Mouse (Mus musculus): ENCODE data around the gene Farp1. TPM values are rescaled to one million over a fixed set of nuclear protein-coding genes. Genes with fewer than 3 reads are reported as not detected.

The Farp1 gene
- polyA plus RNA-seq, 1 experiment from 2014 or later: 17.3 TPM

- 0 out of 2 replicates have a peak, but pooled peaks have one; percentile 51 for ATAC-seq (ENCODE audit: insufficient read depth, low FRiP score, low read depth)
- peaks cover 5% of the 10 kb centered on the region for H3K4me1 ChIP-seq
- H3K27ac ChIP-seq: no peak overlapping the region
- no peaks in the 10 kb centered on the region for H3K36me3 ChIP-seq
- H3K9ac ChIP-seq: no peak overlapping the region
- no peak overlapping the region for H3K4me3 ChIP-seq (replicated peaks)
- H3K9me3 ChIP-seq: no peaks in the 10 kb centered on the region
- 55% methylated on average over 9 of the region's 9 CpGs for whole genome bisulfite sequencing
- H3K4me2 ChIP-seq: no peak overlapping the region
- no peaks in the 10 kb centered on the region for H3K27me3 ChIP-seq (replicated peaks)
These were observed 135.3 kb downstream of the Farp1 start for GRCm38 (mm10) chr14:121170321-121170720.

GRCm38 (mm10) chr14:121172065-121173036 lies 137.4 kb downstream of the Farp1 start:
- ATAC-seq (ENCODE audit: insufficient read depth, low FRiP score, low read depth): no peak
- Histone ChIP-seq H3K27ac (no peak overlapping the region), H3K4me1 (peaks cover 5% of the 10 kb centered on the region)

GRCm38 (mm10) chr14:121175385-121175784 lies 140.4 kb downstream of the Farp1 start:
- no peak overlapping the region for H3K4me2 ChIP-seq
- WGBS: 60% methylated on average over 9 of the region's 9 CpGs
- no peaks in the 10 kb centered on the region for H3K9me3 ChIP-seq
- H3K9ac ChIP-seq: no peak overlapping the region
- peaks cover 5% of the 10 kb centered on the region for H3K4me1 ChIP-seq
- H3K36me3 ChIP-seq: no peaks in the 10 kb centered on the region
- H3K27me3 ChIP-seq (replicated peaks): no peaks in the 10 kb centered on the region
- no peak overlapping the region for H3K27ac ChIP-seq
- H3K4me3 ChIP-seq (replicated peaks): no peak overlapping the region
- ATAC-seq (ENCODE audit: insufficient read depth, low FRiP score, low read depth): no peak

More at GRCm38 (mm10) chr14:121172065-121173036, 137.4 kb downstream of the Farp1 start:
- H3K27me3 ChIP-seq (replicated peaks): no peaks in the 10 kb centered on the region
- no peak overlapping the region for H3K4me3 ChIP-seq (replicated peaks)
- H3K9me3 ChIP-seq: no peaks in the 10 kb centered on the region
- 49% methylated on average over 19 of the region's 19 CpGs for WGBS
- H3K4me2 ChIP-seq: no peak overlapping the region; the same call in 1 of the 2 replicates
- H3K36me3 ChIP-seq: no peaks in the 10 kb centered on the region
- H3K9ac ChIP-seq: no peak overlapping the region

- Histone ChIP-seq H3K4me1 (peaks cover 5% of the 10 kb centered on the region), H3K9me3 (no peaks in the 10 kb centered on the region), H3K36me3 (no peaks in the 10 kb centered on the region), H3K27ac (no peak overlapping the region), H3K4me3 (replicated peaks) (no peak overlapping the region), H3K4me2 (no peak overlapping the region), H3K27me3 (replicated peaks) (no peaks in the 10 kb centered on the region), H3K9ac (no peak overlapping the region)
- ATAC-seq (ENCODE audit: insufficient read depth, low FRiP score, low read depth): no peak
- WGBS: 57% methylated on average over 4 of the region's 4 CpGs
These were observed 140.9 kb downstream of the Farp1 start for GRCm38 (mm10) chr14:121175861-121176260.

GRCm38 (mm10) chr14:121177907-121178306 lies 142.9 kb downstream of the Farp1 start:
- Histone ChIP-seq H3K36me3 (no peaks in the 10 kb centered on the region), H3K27ac (no peak overlapping the region), H3K4me2 (no peak overlapping the region), H3K4me3 (replicated peaks) (no peak overlapping the region), H3K9me3 (no peaks in the 10 kb centered on the region), H3K4me1 (0 out of 2 replicates have a peak, but pooled peaks cover 3% of the 10 kb centered on the region), H3K27me3 (replicated peaks) (no peaks in the 10 kb centered on the region), H3K9ac (no peak overlapping the region)
- 60% methylated on average over 6 of the region's 6 CpGs for WGBS
- no peak for ATAC-seq (ENCODE audit: insufficient read depth, low FRiP score, low read depth)

GRCm38 (mm10) chr14:121180611-121181010 lies 145.6 kb downstream of the Farp1 start:
- H3K27ac ChIP-seq: no peak overlapping the region
- 0 out of 2 replicates have a peak, but pooled peaks cover 3% of the 10 kb centered on the region for H3K4me1 ChIP-seq
- no peak overlapping the region for H3K4me2 ChIP-seq
- WGBS: 44% methylated on average over 9 of the region's 9 CpGs
- no peaks in the 10 kb centered on the region for H3K36me3 ChIP-seq
- no peak overlapping the region for H3K4me3 ChIP-seq (replicated peaks)
- H3K9ac ChIP-seq: no peak overlapping the region
- no peak for ATAC-seq (ENCODE audit: insufficient read depth, low FRiP score, low read depth)
- H3K27me3 ChIP-seq (replicated peaks): no peaks in the 10 kb centered on the region
- H3K9me3 ChIP-seq: no peaks in the 10 kb centered on the region

GRCm38 (mm10) chr14:121181798-121182197 lies 146.8 kb downstream of the Farp1 start:
- WGBS: 34% methylated on average over 4 of the region's 4 CpGs
- H3K4me2 ChIP-seq: no peak overlapping the region
- no peak for ATAC-seq (ENCODE audit: insufficient read depth, low FRiP score, low read depth)

GRCm38 (mm10) chr14:121182967-121183366 lies 148.0 kb downstream of the Farp1 start:
- no peak overlapping the region for H3K4me3 ChIP-seq (replicated peaks)
- H3K27me3 ChIP-seq (replicated peaks): no peaks in the 10 kb centered on the region
- H3K4me1 ChIP-seq: 0 out of 2 replicates have a peak, but pooled peaks cover 3% of the 10 kb centered on the region
- H3K9ac ChIP-seq: no peak overlapping the region
- H3K9me3 ChIP-seq: no peaks in the 10 kb centered on the region
- H3K4me2 ChIP-seq: no peak overlapping the region
- H3K36me3 ChIP-seq: 0 out of 2 replicates have a peak, but pooled peaks cover 4% of the 10 kb centered on the region
- no peak overlapping the region for H3K27ac ChIP-seq
- no peak for ATAC-seq (ENCODE audit: insufficient read depth, low FRiP score, low read depth)
- WGBS: 80% methylated on average over 8 of the region's 8 CpGs

More at GRCm38 (mm10) chr14:121181798-121182197, 146.8 kb downstream of the Farp1 start:
- no peak overlapping the region for H3K9ac ChIP-seq
- H3K4me3 ChIP-seq (replicated peaks): no peak overlapping the region
- H3K4me1 ChIP-seq: 0 out of 2 replicates have a peak, but pooled peaks cover 3% of the 10 kb centered on the region
- H3K27ac ChIP-seq: no peak overlapping the region
- H3K9me3 ChIP-seq: no peaks in the 10 kb centered on the region
- H3K27me3 ChIP-seq (replicated peaks): no peaks in the 10 kb centered on the region
- no peaks in the 10 kb centered on the region for H3K36me3 ChIP-seq

- 81% methylated on average over 8 of the region's 8 CpGs for WGBS
- Histone ChIP-seq H3K4me1 (0 out of 2 replicates have a peak, but pooled peaks cover 3% of the 10 kb centered on the region), H3K4me3 (replicated peaks) (no peak overlapping the region), H3K4me2 (no peak overlapping the region), H3K27ac (no peak overlapping the region), H3K9ac (no peak overlapping the region), H3K27me3 (replicated peaks) (no peaks in the 10 kb centered on the region), H3K9me3 (no peaks in the 10 kb centered on the region), H3K36me3 (0 out of 2 replicates have a peak, but pooled peaks cover 4% of the 10 kb centered on the region)
- ATAC-seq (ENCODE audit: insufficient read depth, low FRiP score, low read depth): no peak
These were observed 148.6 kb downstream of the Farp1 start for GRCm38 (mm10) chr14:121183414-121184130.

GRCm38 (mm10) chr14:121184351-121184750 lies 149.4 kb downstream of the Farp1 start:
- no peak overlapping the region for H3K4me2 ChIP-seq
- no peaks in the 10 kb centered on the region for H3K9me3 ChIP-seq
- H3K9ac ChIP-seq: no peak overlapping the region
- WGBS: 94% methylated on average over 8 of the region's 8 CpGs
- no peak overlapping the region for H3K4me3 ChIP-seq (replicated peaks)
- no peak for ATAC-seq (ENCODE audit: insufficient read depth, low FRiP score, low read depth)
- 0 out of 2 replicates have a peak, but pooled peaks cover 4% of the 10 kb centered on the region for H3K36me3 ChIP-seq
- no peak overlapping the region for H3K27ac ChIP-seq
- H3K27me3 ChIP-seq (replicated peaks): no peaks in the 10 kb centered on the region
- H3K4me1 ChIP-seq: 0 out of 2 replicates have a peak, but pooled peaks cover 3% of the 10 kb centered on the region

- WGBS: 89% methylated on average over 8 of the region's 8 CpGs
- no peak for ATAC-seq (ENCODE audit: insufficient read depth, low FRiP score, low read depth)
These were observed 151.4 kb downstream of the Farp1 start for GRCm38 (mm10) chr14:121186402-121186894.

More at GRCm38 (mm10) chr14:121186402-121186894, 151.4 kb downstream of the Farp1 start:
- Histone ChIP-seq H3K4me1 (peaks cover 20% of the 10 kb centered on the region), H3K9ac (no peak overlapping the region), H3K27me3 (replicated peaks) (no peaks in the 10 kb centered on the region), H3K4me3 (replicated peaks) (no peak overlapping the region), H3K9me3 (no peaks in the 10 kb centered on the region), H3K36me3 (0 out of 2 replicates have a peak, but pooled peaks cover 4% of the 10 kb centered on the region), H3K27ac (no peak overlapping the region), H3K4me2 (no peak overlapping the region)

Measured in stomach, embryonic 15.5 days (tissue).